Comparison of ENCODE assay signal across 8 mouse cellular contexts in genomic region chr11:69600098-69600497, GRCm38 (mm10). TPM values are rescaled to one million over a fixed set of nuclear protein-coding genes. Genes with fewer than 3 reads are reported as not detected.
DNase-seq lines count a peak whose midpoint lies in the region; ATAC-seq and TF ChIP-seq lines count a peak whose summit lies in the region.

No protein-coding gene starts in this region.

- H3K4me3 ChIP-seq in embryonic fibroblast, embryonic 13.5 days (ENCODE audit: insufficient read depth, low read length) = no peak overlapping the region
- H3K4me3 ChIP-seq in heart, embryonic 12.5 days = 0 out of 2 replicates have a peak overlapping the region, but pooled peaks have one; percentile 2
- H3K4me3 ChIP-seq in liver, embryonic 12.5 days = peak overlapping the region; percentile 37

- no peak for TF ChIP-seq POLR2A in embryonic fibroblast, embryonic 13.5 days (IDR thresholded peaks at IDR 0.05; ENCODE audit: low read depth, low read length)

- WGBS in heart, embryonic 12.5 days = 3% methylated on average over 6 of the region's 6 CpGs
- WGBS in liver, embryonic 12.5 days (ENCODE audit: insufficient replicate concordance) = 17% methylated on average over 6 of the region's 6 CpGs

- ATAC-seq in heart, embryonic 12.5 days (ENCODE audit: insufficient number of reproducible peaks, low FRiP score) = peak; percentile 56; the same call in 1 of the 2 replicates
- peak; percentile 20; the same call in 1 of the 2 replicates for ATAC-seq in liver, embryonic 12.5 days

- peak; percentile 77 for DNase-seq in adrenal gland, postnatal 10 days
- DNase-seq in adrenal gland, adult 8-10 months = no peak
- DNase-seq in kidney, postnatal 10 days = peak; percentile 85
- peak; percentile 85 for DNase-seq in ovary, adult 18-20 months (ENCODE audit: low spot score)
- DNase-seq in natural killer cell, adult 2 months (ENCODE audit: low spot score in 2 of 2) = no peak

- no peaks in the 10 kb centered on the region for H3K27me3 ChIP-seq in heart, embryonic 12.5 days (replicated peaks)
- no peaks in the 10 kb centered on the region for H3K27me3 ChIP-seq in liver, embryonic 12.5 days (replicated peaks)

- H3K27ac ChIP-seq in embryonic fibroblast, embryonic 13.5 days (ENCODE audit: insufficient read depth, low read length) = peak overlapping the region; percentile 10; the same call in 1 of the 2 replicates
- H3K27ac ChIP-seq in heart, embryonic 12.5 days (ENCODE audit: poor library complexity, severe bottlenecking) = peak overlapping the region; percentile 81
- peak overlapping the region; percentile 92 for H3K27ac ChIP-seq in liver, embryonic 12.5 days

- peaks cover 5% of the 10 kb centered on the region for H3K4me1 ChIP-seq in embryonic fibroblast, embryonic 13.5 days (ENCODE audit: control insufficient read depth, insufficient read depth, low read length)
- peaks cover 59% of the 10 kb centered on the region for H3K4me1 ChIP-seq in heart, embryonic 12.5 days (replicated peaks)
- peaks cover 66% of the 10 kb centered on the region for H3K4me1 ChIP-seq in liver, embryonic 12.5 days

- no peaks in the 10 kb centered on the region for H3K36me3 ChIP-seq in heart, embryonic 12.5 days
- peaks cover 64% of the 10 kb centered on the region for H3K36me3 ChIP-seq in liver, embryonic 12.5 days

- H3K4me2 ChIP-seq in heart, embryonic 12.5 days = peak overlapping the region; percentile 46
- peak overlapping the region; percentile 100 for H3K4me2 ChIP-seq in liver, embryonic 12.5 days

- no peaks in the 10 kb centered on the region for H3K9me3 ChIP-seq in heart, embryonic 12.5 days (replicated peaks)
- no peaks in the 10 kb centered on the region for H3K9me3 ChIP-seq in liver, embryonic 12.5 days (replicated peaks)

- no peak for TF ChIP-seq CTCF in embryonic fibroblast, embryonic 13.5 days (IDR thresholded peaks at IDR 0.05; ENCODE audit: borderline replicate concordance, insufficient read depth, low read length)

- 0 out of 2 replicates have a peak overlapping the region, but pooled peaks have one; percentile 28 for H3K9ac ChIP-seq in heart, embryonic 12.5 days
- peak overlapping the region; percentile 67 for H3K9ac ChIP-seq in liver, embryonic 12.5 days

RNA-seq across cellular contexts. Expression of gene Atp1b2, which starts 5.6 kb away (rescaled TPM):
- 10 to 100 TPM; 38.6 to 52.9 TPM for total RNA-seq in adrenal gland, postnatal 10 days (2021)
- 10 to 100 TPM; 22.5 to 47.8 (median 38.2) TPM for total RNA-seq in adrenal gland, adult 8-10 months (2022)
- 0.58 and 2.7 TPM in 2 replicates for polyA plus RNA-seq in embryonic fibroblast, embryonic 13.5 days (2011; ENCODE audit: insufficient read length, low read depth, missing spikeins)
- polyA plus RNA-seq in heart, embryonic 12.5 days (2016; fragmentation: Nextera tagmentation; extraction: Ambion mirVana) = 30.9 and 31.1 TPM in 2 replicates
- 38.3 and 39.8 TPM in 2 replicates for polyA plus RNA-seq in liver, embryonic 12.5 days (2016; fragmentation: Nextera tagmentation; extraction: Ambion mirVana)

RNA-seq across cellular contexts. Expression of gene Shbg, which starts 17.6 kb away (rescaled TPM):
- under 1 TPM; 0.27 to 0.36 TPM for total RNA-seq in adrenal gland, postnatal 10 days (2021)
- not detected for total RNA-seq in adrenal gland, adult 8-10 months (2022)
- polyA plus RNA-seq in embryonic fibroblast, embryonic 13.5 days (2011; ENCODE audit: insufficient read length, low read depth, missing spikeins) = not detected in 2 replicates
- polyA plus RNA-seq in heart, embryonic 12.5 days (2016; fragmentation: Nextera tagmentation; extraction: Ambion mirVana) = 0.13 and 0.82 TPM in 2 replicates
- polyA plus RNA-seq in liver, embryonic 12.5 days (2016; fragmentation: Nextera tagmentation; extraction: Ambion mirVana) = 33.0 and 34.9 TPM in 2 replicates

RNA-seq across cellular contexts. Expression of gene Trp53, which starts 19.9 kb away (rescaled TPM):
- total RNA-seq in adrenal gland, postnatal 10 days (2021) = 10 to 100 TPM; 59.9 to 75.9 TPM
- total RNA-seq in adrenal gland, adult 8-10 months (2022) = 10 to 100 TPM; 57.6 to 71.1 (median 64.0) TPM
- polyA plus RNA-seq in embryonic fibroblast, embryonic 13.5 days (2011; ENCODE audit: insufficient read length, low read depth, missing spikeins) = 159 and 160 TPM in 2 replicates
- 76.0 and 79.1 TPM in 2 replicates for polyA plus RNA-seq in heart, embryonic 12.5 days (2016; fragmentation: Nextera tagmentation; extraction: Ambion mirVana)
- polyA plus RNA-seq in liver, embryonic 12.5 days (2016; fragmentation: Nextera tagmentation; extraction: Ambion mirVana) = 110 TPM in 2 replicates

RNA-seq across cellular contexts. Expression of gene Wrap53, which starts 20.0 kb away (rescaled TPM):
- 10 to 100 TPM in 1 of 2 experiments, 1 to 10 TPM in 1; 8.1 to 12.5 TPM for total RNA-seq in adrenal gland, postnatal 10 days (2021)
- 10 to 100 TPM in 3 of 4 experiments, 1 to 10 TPM in 1; 9.1 to 11.9 (median 11.0) TPM for total RNA-seq in adrenal gland, adult 8-10 months (2022)
- 7.9 and 10.2 TPM in 2 replicates for polyA plus RNA-seq in embryonic fibroblast, embryonic 13.5 days (2011; ENCODE audit: insufficient read length, low read depth, missing spikeins)
- 18.7 and 19.5 TPM in 2 replicates for polyA plus RNA-seq in heart, embryonic 12.5 days (2016; fragmentation: Nextera tagmentation; extraction: Ambion mirVana)
- 24.3 and 27.1 TPM in 2 replicates for polyA plus RNA-seq in liver, embryonic 12.5 days (2016; fragmentation: Nextera tagmentation; extraction: Ambion mirVana)

RNA-seq across cellular contexts. Expression of gene Sat2, which starts 21.7 kb away (rescaled TPM):
- total RNA-seq in adrenal gland, postnatal 10 days (2021) = 10 to 100 TPM in 1 of 2 experiments, 1 to 10 TPM in 1; 9.2 to 10.1 TPM
- total RNA-seq in adrenal gland, adult 8-10 months (2022) = 10 to 100 TPM in 2 of 4 experiments, 1 to 10 TPM in 2; 7.3 to 17.8 (median 12.8) TPM
- polyA plus RNA-seq in embryonic fibroblast, embryonic 13.5 days (2011; ENCODE audit: insufficient read length, low read depth, missing spikeins) = 11.7 and 13.6 TPM in 2 replicates
- 16.5 and 17.4 TPM in 2 replicates for polyA plus RNA-seq in heart, embryonic 12.5 days (2016; fragmentation: Nextera tagmentation; extraction: Ambion mirVana)
- polyA plus RNA-seq in liver, embryonic 12.5 days (2016; fragmentation: Nextera tagmentation; extraction: Ambion mirVana) = 11.5 and 12.4 TPM in 2 replicates

Comparison
In these comparisons a context has a peak if more than half of its experiments do, and no peak if none do; other contexts are left out.
1. DNase-seq: peak in adrenal gland, postnatal 10 days (single experiment), kidney, postnatal 10 days (single experiment) and ovary, adult 18-20 months (single experiment); none in adrenal gland, adult 8-10 months (single experiment) and natural killer cell, adult 2 months (0 of 2).
2. H3K27ac ChIP-seq: peak in every context shown above with its lines; median percentile 92 in liver, embryonic 12.5 days; 81 in heart, embryonic 12.5 days; 10 in embryonic fibroblast, embryonic 13.5 days.
3. RNA of gene Shbg, which starts 17.6 kb away (polyA plus RNA-seq): 33.0 to 34.9 TPM in liver, embryonic 12.5 days; 0.13 to 0.82 TPM in heart, embryonic 12.5 days and not detected in embryonic fibroblast, embryonic 13.5 days; every median in the first group is over 10 times any median in the second.